Mouse (Mus musculus): Measurements from ENCODE around the gene Fam126b.

- TF ChIP-seq POLR2A (IDR thresholded peaks at IDR 0.05; ENCODE audit: low read depth, low read length), result no peak
- TF ChIP-seq CTCF (IDR thresholded peaks at IDR 0.05; ENCODE audit: borderline replicate concordance, insufficient read depth, low read length), result no peak
These were observed 24.5 kb upstream of the Fam126b start for GRCm38 (mm10) chr1:58610611-58611010.

All from embryonic fibroblast, embryonic 13.5 days (primary cell).